Mouse (Mus musculus): ENCODE results near the gene Ugdh.

DNA sequence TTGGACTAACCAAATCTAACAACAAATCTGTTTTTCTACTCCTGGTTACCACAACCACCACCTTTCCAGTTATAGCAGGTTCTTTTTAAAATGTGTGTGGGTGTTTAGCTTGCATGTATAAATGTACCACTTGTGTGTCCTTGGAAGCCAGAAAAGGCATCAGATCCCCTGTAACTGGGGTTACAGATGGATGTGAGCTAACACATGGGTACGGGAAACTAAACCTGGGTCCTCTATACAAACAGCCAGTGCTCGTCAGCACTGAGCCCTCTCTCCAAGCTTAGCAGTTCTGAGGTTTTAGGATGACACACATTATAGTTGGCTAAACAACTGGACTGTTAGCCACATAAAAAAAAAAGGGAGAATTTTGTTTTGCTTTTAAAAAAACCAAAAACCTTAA lies 50.0 kb downstream of the Ugdh start:
- TF ChIP-seq POLR2A (IDR thresholded peaks at IDR 0.05; ENCODE audit: borderline replicate concordance, extremely low read depth, insufficient read depth, insufficient read length, poor library complexity, severe bottlenecking) = no peak
- no peak for TF ChIP-seq CTCF (IDR thresholded peaks at IDR 0.05; ENCODE audit: borderline replicate concordance, extremely low read depth, insufficient read depth, insufficient read length)
